Mouse (Mus musculus) midbrain, embryonic 12.5 days (tissue): ENCODE data around the gene Gm38431. TPM values are rescaled to one million over a fixed set of nuclear protein-coding genes. Genes with fewer than 3 reads are reported as not detected.

Experiments
- ATAC-seq: fragments of 200-750 bp; cut with Nextera tagmentation; 2 replicates; pipeline ENCODE4 v1.8.0; 2017; ENCODE audit warnings: low read depth, moderate TSS enrichment, moderate library complexity; ENCODE audit not compliant: low FRiP score
- H3K27ac ChIP-seq: fragments of 300-500 bp; sonication (generic); replicated peaks from 2 replicates; pipeline ENCODE4 v1.5.1; 2016; ENCODE audit warnings: mild to moderate bottlenecking
- H3K27me3 ChIP-seq: fragments of 300-500 bp; sonication (generic); 2 replicates; pipeline ENCODE4 v1.6.1; 2016; ENCODE audit warnings: mild to moderate bottlenecking
- H3K36me3 ChIP-seq: fragments of 300-500 bp; sonication (generic); 2 replicates; pipeline ENCODE4 v1.6.1; 2016
- H3K4me1 ChIP-seq: fragments of 300-500 bp; sonication (generic); 2 replicates; pipeline ENCODE4 v1.6.1; 2016
- H3K4me2 ChIP-seq: fragments of 300-500 bp; sonication (generic); replicated peaks from 2 replicates; pipeline ENCODE4 v1.6.1; 2016; ENCODE audit warnings: mild to moderate bottlenecking, moderate library complexity
- H3K4me3 ChIP-seq: fragments of 300-500 bp; sonication (generic); 2 replicates; pipeline ENCODE4 v1.5.1; 2016; ENCODE audit warnings: mild to moderate bottlenecking
- H3K9ac ChIP-seq: fragments of 300-500 bp; sonication (generic); replicated peaks from 2 replicates; pipeline ENCODE4 v1.6.1; 2016; ENCODE audit warnings: mild to moderate bottlenecking, moderate library complexity
- H3K9me3 ChIP-seq: fragments of 300-500 bp; sonication (generic); 2 replicates; pipeline ENCODE4 v1.6.1; 2016; ENCODE audit warnings: mild to moderate bottlenecking
- WGBS: fragments of 180-500 bp; shearing (Covaris S2); methylation state at CpG from one replicate; pipeline ENCODE4 v1.1.7; 2016; 5-methylcytosine and 5-hydroxymethylcytosine counted together
- polyA plus RNA-seq: library from polyadenylated mRNA; unstranded; fragments of >200 nt; fragmentation: Nextera tagmentation; extraction: Ambion mirVana; gene quantifications from 2 replicates; pipeline ENCODE4 v1.2.1, GENCODE M21; 2016

Gm38431 gene
- polyA plus RNA-seq, 1 experiment from 2014 or later = 2.9 TPM

DNA sequence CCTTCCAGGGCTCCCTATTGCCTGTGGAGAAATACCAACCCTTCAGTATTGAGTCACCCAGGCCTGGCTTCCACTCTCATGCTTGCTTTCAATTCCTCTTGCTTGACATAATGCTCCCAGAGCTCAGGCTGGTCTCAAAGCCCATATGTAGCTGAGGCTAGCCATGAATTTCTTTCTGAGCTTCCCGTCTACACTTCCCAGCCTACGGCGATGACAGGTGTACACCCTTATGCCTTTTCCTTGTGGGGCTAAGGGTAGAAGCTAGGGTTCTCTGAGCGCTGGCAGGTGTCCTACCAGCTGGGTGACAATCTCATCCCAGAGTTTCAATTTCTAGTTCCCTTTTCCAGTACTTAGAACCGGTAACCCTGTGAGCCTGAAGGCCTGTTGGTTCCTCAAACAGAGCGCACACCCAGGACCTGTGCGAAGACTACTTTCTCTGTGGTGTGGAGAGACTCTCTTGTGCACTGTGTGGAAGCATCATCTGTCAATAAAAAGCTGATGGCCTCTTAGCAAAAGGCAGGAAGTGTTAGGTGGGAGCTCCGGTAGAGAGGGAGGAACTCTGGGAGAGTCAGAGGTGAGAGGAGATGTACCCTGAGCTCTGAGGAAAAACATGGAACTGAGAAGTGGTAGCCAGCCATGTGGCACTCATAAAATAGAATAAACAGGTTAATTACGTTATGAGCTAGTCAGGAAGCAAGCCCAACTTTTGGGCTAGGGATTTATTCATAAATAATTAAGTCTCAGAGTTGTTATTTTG is 33.9 kb upstream of the Gm38431 start:
- Histone ChIP-seq H3K9ac (no peak overlapping the region), H3K36me3 (peaks cover 21% of the 10 kb centered on the region), H3K4me3 (no peak overlapping the region), H3K9me3 (no peaks in the 10 kb centered on the region), H3K27ac (no peak overlapping the region), H3K4me2 (no peak overlapping the region), H3K4me1 (peaks cover 6% of the 10 kb centered on the region), H3K27me3 (no peaks in the 10 kb centered on the region)
- ATAC-seq = no peak
- WGBS = 92% methylated on average over 9 of the region's 9 CpGs

DNA sequence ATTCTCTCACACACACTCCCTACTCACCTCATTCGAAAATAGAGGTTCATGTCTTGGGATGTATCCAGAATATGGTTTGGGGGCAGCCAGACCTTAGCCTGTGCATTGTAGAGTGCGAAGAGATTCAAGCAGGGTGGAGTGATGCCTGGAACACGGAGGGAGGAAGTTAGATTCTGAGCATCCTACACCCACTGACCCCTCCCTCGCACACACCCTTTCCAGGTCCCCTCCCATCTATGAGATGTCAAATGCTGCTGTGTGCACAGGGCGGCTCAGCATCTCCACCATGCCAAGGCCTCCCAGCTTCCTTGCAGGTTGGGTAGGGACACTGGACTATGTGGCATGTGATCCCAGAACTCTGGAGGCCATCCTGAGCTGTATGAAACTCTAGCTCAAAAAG is 33.0 kb upstream of the Gm38431 start:
- Histone ChIP-seq H3K27ac (no peak overlapping the region), H3K4me2 (no peak overlapping the region), H3K36me3 (peaks cover 29% of the 10 kb centered on the region), H3K4me3 (no peak overlapping the region), H3K4me1 (no peaks in the 10 kb centered on the region), H3K9me3 (no peaks in the 10 kb centered on the region), H3K27me3 (no peaks in the 10 kb centered on the region), H3K9ac (no peak overlapping the region)
- ATAC-seq = no peak
- WGBS = 82% methylated on average over 5 of the region's 5 CpGs

DNA sequence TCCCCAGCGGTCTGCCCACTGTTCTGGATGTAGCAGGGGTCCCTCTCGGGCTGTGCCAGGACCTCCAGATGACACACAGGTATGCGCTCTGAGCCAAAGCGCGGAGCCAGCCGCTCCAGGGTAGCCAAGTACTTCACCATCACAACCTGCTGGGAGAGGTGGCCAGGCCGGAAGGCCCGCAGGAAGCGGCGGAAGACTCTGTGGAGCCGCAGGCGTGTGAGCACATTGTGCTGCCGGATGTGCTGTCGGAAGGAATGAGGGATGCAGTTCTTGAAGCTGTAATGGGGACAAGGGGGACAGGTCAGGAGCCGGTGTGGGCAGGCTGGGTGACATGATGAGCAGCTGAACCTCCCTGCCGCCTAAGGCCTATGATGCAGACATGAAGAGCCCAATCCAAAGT is 29.7 kb upstream of the Gm38431 start:
- ATAC-seq = no peak

DNA sequence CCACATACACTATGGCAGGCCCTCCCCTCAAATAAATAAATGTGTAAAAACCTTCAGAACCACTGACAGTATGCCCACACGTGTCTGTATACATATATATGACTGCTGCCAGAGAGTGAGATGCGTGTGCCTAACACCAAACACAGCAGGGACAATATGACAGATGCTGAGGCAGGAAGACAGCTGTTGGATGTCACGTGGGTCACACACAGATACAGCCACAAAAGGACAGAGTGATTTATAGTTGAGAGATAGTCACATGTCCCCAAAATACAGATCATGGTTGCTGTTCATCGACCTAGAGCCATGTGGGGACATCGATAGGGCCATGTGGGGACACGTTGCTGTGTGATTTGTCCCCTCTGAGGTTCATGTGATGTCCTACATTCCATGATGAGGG is 25.3 kb upstream of the Gm38431 start:
- Histone ChIP-seq H3K4me1 (no peaks in the 10 kb centered on the region), H3K27ac (no peak overlapping the region), H3K36me3 (peaks cover 20% of the 10 kb centered on the region), H3K9me3 (no peaks in the 10 kb centered on the region), H3K4me3 (no peak overlapping the region), H3K4me2 (no peak overlapping the region), H3K27me3 (no peaks in the 10 kb centered on the region), H3K9ac (no peak overlapping the region)
- no peak for ATAC-seq
- 81% methylated on average over 6 of the region's 6 CpGs for WGBS

More for the DNA sequence above, 29.7 kb upstream of the Gm38431 start:
- H3K4me1 ChIP-seq = no peaks in the 10 kb centered on the region
- WGBS = 91% methylated on average over 16 of the region's 16 CpGs
- no peaks in the 10 kb centered on the region for H3K27me3 ChIP-seq
- peaks cover 26% of the 10 kb centered on the region for H3K36me3 ChIP-seq
- H3K4me2 ChIP-seq = no peak overlapping the region
- no peak overlapping the region for H3K9ac ChIP-seq
- no peak overlapping the region for H3K4me3 ChIP-seq
- no peak overlapping the region for H3K27ac ChIP-seq
- H3K9me3 ChIP-seq = no peaks in the 10 kb centered on the region

DNA sequence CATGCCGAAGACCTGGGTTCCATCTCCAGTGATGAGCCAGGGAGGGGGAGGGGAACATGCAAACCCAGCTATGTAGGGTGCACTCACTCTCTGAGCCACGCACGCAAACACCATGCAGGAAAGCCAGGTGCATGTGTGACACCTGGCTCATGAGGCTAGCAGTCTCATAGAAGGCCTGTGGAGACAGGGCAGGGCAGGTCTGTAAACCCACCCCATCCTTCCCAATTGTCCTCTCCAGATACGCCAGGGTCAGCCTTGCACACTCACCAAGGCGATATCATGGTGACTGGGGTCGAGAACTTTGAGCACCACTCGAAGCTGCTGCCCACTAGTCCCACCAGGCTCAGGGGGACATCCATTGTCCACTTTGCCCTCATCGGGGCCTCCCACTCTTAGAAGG is 23.3 kb upstream of the Gm38431 start:
- Histone ChIP-seq H3K4me3 (no peak overlapping the region), H3K4me2 (no peak overlapping the region), H3K27ac (no peak overlapping the region), H3K36me3 (0 out of 2 replicates have a peak, but pooled peaks cover 4% of the 10 kb centered on the region), H3K27me3 (no peaks in the 10 kb centered on the region), H3K9me3 (no peaks in the 10 kb centered on the region), H3K4me1 (no peaks in the 10 kb centered on the region), H3K9ac (no peak overlapping the region)
- no peak for ATAC-seq
- WGBS = 95% methylated on average over 8 of the region's 8 CpGs

DNA sequence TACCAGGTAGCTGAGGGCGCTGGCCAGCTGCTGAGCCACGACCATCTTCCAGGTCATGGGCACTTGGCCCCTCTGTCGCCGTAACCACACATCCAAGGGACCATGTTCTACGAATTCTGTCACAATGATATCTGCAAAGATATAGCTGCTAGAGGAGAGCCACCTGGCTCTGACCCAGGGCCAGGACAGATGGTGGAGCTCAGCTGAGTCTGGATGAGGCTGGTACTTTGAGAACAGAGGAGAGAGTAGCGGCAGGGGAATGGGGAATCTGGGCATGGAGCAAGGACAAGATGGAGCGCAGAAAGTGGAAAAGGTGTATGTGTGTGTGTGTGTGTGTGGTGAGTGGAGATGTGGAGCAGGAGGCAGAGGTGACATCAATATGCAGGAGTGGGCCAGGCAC is 22.4 kb upstream of the Gm38431 start:
- no peak overlapping the region for H3K4me2 ChIP-seq
- H3K27me3 ChIP-seq = no peaks in the 10 kb centered on the region
- H3K4me1 ChIP-seq = no peaks in the 10 kb centered on the region
- H3K9ac ChIP-seq = no peak overlapping the region
- no peak overlapping the region for H3K27ac ChIP-seq
- WGBS = 87% methylated on average over 7 of the region's 7 CpGs
- no peak overlapping the region for H3K4me3 ChIP-seq
- no peaks in the 10 kb centered on the region for H3K9me3 ChIP-seq
- no peak for ATAC-seq
- no peaks in the 10 kb centered on the region for H3K36me3 ChIP-seq

DNA sequence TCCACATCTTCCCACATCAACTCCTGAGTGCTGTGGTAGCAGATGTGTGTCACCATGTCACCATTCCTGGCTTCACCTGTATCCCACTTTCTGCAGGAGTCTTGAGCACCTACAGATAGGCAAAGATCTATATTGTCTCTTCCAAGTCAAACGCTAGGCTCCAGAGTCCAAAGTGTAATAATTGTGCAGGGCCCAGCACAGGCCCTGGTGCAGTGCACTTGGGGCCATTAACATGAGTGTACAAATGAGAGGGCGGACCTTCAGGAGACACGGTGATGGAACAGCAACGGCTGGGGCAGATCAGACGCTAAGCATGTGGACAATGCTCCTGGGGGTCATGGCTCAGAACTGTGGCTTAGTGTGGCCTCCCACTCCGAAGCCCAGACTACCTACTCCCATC is 22.0 kb upstream of the Gm38431 start:
- H3K4me1 ChIP-seq = no peaks in the 10 kb centered on the region
- H3K9ac ChIP-seq = no peak overlapping the region
- no peaks in the 10 kb centered on the region for H3K27me3 ChIP-seq
- no peak overlapping the region for H3K4me3 ChIP-seq
- 90% methylated on average over 6 of the region's 6 CpGs for WGBS
- ATAC-seq = no peak
- no peaks in the 10 kb centered on the region for H3K36me3 ChIP-seq
- H3K27ac ChIP-seq = no peak overlapping the region
- no peaks in the 10 kb centered on the region for H3K9me3 ChIP-seq
- no peak overlapping the region for H3K4me2 ChIP-seq

DNA sequence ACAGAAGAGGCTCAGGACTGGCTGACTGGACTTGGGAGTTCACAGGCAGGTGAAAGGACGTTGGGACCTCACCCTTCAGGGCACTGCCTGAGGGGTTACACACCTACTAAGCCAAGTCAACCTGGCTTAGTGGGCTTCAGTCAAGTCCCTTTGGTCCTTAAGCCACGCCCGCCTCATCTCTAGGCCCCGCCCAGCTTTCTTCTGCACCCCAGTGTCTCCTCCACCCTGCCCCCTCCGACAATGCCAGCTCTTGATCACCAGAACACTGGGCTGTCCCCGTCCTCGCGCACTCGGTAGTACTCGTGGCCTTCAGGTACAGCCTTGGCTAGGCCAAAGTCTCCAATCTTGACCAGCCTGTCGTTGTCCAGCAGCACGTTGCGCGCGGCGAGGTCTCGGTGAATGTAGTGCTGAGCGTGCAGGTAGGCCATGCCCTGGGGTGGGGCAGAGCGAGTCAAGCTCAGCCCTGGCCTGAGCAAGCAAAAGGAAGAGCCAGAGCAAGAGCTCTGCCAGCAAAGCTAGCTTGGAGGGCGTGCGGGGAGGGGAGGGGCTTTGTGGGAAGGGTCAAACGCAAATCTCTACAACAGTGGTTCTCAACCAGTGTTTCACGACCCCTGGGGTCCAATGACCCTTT is 15.9 kb upstream of the Gm38431 start:
- H3K27me3 ChIP-seq = no peaks in the 10 kb centered on the region
- H3K9ac ChIP-seq = no peak overlapping the region
- H3K36me3 ChIP-seq = no peaks in the 10 kb centered on the region
- H3K4me2 ChIP-seq = no peak overlapping the region
- H3K4me3 ChIP-seq = no peak overlapping the region
- WGBS = 46% methylated on average over 23 of the region's 23 CpGs
- no peak overlapping the region for H3K27ac ChIP-seq
- ATAC-seq = no peak
- H3K4me1 ChIP-seq = no peaks in the 10 kb centered on the region
- no peaks in the 10 kb centered on the region for H3K9me3 ChIP-seq

DNA sequence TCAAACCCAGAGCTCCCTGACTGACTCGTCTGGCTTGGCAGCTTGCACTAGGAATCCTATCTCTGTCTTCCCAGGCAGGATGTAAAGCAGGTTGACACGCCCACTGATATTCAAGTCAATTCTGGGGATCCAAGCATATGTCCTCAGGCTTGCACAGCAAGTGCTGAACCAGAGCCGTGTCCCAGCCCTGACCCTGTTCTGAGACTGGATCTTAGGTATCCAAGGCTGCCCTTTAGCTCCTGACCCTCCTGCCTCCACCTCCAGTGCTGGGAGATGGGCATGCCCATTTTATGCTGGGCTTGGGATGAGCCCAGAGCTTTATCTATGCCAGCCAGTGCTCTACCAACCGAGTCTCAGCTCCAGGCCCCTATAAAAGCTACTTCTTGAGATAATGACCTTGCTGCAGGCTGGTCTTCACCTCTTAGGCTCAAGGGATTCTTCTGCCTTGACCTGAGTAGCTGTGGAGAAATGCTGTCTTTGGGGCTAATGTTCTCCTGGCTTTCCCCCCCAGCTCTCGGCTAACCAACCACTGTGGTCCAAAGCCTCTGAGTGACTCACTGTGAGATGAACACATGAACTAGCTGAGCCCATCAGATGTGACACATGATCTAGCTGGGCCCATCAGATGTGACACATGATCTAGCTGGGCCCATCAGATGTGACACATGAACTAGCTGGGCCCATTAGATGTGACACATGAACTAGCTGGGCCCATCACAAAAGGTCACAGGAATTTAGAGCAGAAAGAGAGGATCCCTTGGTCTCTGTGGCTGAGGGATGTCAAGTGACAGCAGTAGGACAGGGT is 14.2 kb upstream of the Gm38431 start:
- H3K9me3 ChIP-seq = no peaks in the 10 kb centered on the region
- no peak overlapping the region for H3K27ac ChIP-seq
- no peaks in the 10 kb centered on the region for H3K27me3 ChIP-seq
- H3K4me3 ChIP-seq = no peak overlapping the region
- H3K36me3 ChIP-seq = no peaks in the 10 kb centered on the region
- no peaks in the 10 kb centered on the region for H3K4me1 ChIP-seq
- H3K4me2 ChIP-seq = no peak overlapping the region
- H3K9ac ChIP-seq = no peak overlapping the region
- ATAC-seq = no peak
- WGBS = 86% methylated on average over 5 of the region's 5 CpGs

DNA sequence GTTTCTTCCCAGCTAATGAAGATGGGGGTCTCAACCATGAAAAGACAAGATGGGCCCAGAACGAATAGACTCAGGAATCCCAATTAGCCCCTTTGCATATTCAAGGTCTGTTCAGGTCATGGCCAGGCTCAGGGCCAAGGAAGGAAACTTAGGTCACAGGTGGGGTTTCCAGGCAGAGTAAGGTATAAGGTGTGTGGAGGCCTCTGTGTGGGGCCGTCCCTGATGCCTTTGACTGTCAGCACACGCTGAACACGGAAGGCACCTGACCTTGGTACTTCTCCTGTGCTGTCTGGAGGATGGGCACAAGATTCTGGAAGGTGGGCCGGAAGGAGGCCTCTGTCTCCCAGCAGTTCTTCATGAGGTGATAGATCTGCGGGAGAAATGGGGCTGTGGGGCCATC is 13.0 kb upstream of the Gm38431 start:
- Histone ChIP-seq H3K4me1 (peaks cover 4% of the 10 kb centered on the region; the same call in 1 of the 2 replicates), H3K9ac (no peak overlapping the region), H3K4me3 (no peak overlapping the region), H3K27ac (no peak overlapping the region), H3K9me3 (no peaks in the 10 kb centered on the region), H3K36me3 (no peaks in the 10 kb centered on the region), H3K27me3 (no peaks in the 10 kb centered on the region), H3K4me2 (no peak overlapping the region)
- ATAC-seq = no peak
- 90% methylated on average over 6 of the region's 6 CpGs for WGBS

DNA sequence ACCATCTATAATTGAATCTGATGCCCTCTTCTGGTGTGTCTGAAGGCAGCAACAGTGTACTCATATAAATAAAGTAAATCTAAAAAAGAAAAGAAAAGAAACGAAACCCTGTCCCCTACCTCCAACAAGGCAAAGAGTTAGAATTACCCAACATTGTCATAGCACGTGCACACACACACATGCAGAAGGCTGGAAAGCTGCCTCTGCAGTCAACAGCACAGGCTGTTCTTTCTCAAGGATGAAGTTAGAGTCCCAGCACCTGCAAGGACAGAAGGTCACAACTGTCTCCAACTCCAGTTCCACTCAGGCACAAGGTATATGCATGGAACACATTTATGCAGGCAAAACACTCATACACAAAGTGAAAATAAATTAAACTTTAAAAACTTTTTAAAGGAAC is 10.3 kb upstream of the Gm38431 start:
- H3K9ac ChIP-seq = no peak overlapping the region
- H3K4me3 ChIP-seq = no peak overlapping the region
- ATAC-seq = no peak
- no peaks in the 10 kb centered on the region for H3K9me3 ChIP-seq
- no peaks in the 10 kb centered on the region for H3K27me3 ChIP-seq
- no peak overlapping the region for H3K4me2 ChIP-seq
- WGBS = 87% methylated on average over 2 of the region's 2 CpGs
- H3K36me3 ChIP-seq = no peaks in the 10 kb centered on the region
- H3K27ac ChIP-seq = no peak overlapping the region
- peaks cover 4% of the 10 kb centered on the region; the same call in 1 of the 2 replicates for H3K4me1 ChIP-seq
